Mouse (Mus musculus) embryonic stem cell, embryonic (primary cell): ENCODE measurements around the gene Olfr67.
"Not testable (repeated sequence)": the region's sequence is repeated elsewhere in the genome, so short reads cannot be mapped to it uniquely, and the experiment has no call there.

Experiments
- CTCF ChIA-PET, 4 experiments: fragments of 300-600 bp in 2 of 4; fragments of 350-600 bp in 2 of 4; sonication (Branson Sonifier 250); formaldehyde crosslinking; loops; one replicate each; lab custom pipeline; 2022; ENCODE audit warnings: inconsistent platforms in 2 of 4; lab: Charles Lee
- POLR2A ChIA-PET, 4 experiments: fragments of 300-600 bp in 2 of 4; fragments of 350-600 bp in 2 of 4; sonication (Branson Sonifier 250); formaldehyde crosslinking; loops; one replicate each; lab custom pipeline; 2022; ENCODE audit warnings: antibody characterized with exemption in 4 of 4, inconsistent platforms in 1 of 4; lab: Charles Lee

The Olfr67 gene

GRCm38 (mm10) chr7:103792669-103793388 is 1.2 kb upstream of the Olfr67 start:
- CTCF ChIA-PET, result interaction anchor here in 3 of 4 experiments (0.6 to 1.9 kb wide), 8 partner anchors 14 to 898 kb away, joined by 3 to 7 read pairs (median 6); partner anchors contain the start of gene Olfr570 (in 1 of the 3)
- POLR2A ChIA-PET, result no interaction called here

- CTCF ChIA-PET, result no interaction called here
Observed at GRCm38 (mm10) chr7:103779598-103779997, 12.0 kb downstream of the Olfr67 start, which contains the start of gene Olfr68. TSS of gene Olfr68 (minus strand) at chr7:103779698.

GRCm38 (mm10) chr7:103777652-103778051 is 14.0 kb downstream of the Olfr67 start:
- CTCF ChIA-PET, POLR2A ChIA-PET: not testable (repeated sequence)

More at GRCm38 (mm10) chr7:103779598-103779997, 12.0 kb downstream of the Olfr67 start, which contains the start of gene Olfr68:
- POLR2A ChIA-PET, result no interaction called here

GRCm38 (mm10) chr7:103771494-103771893 is 20.1 kb downstream of the Olfr67 start, which contains the start of gene Olfr69:
TSS of gene Olfr69 (minus strand) at chr7:103771594.
- ChIA-PET POLR2A (no interaction called here), CTCF (no interaction called here)

GRCm38 (mm10) chr7:103767687-103768086 is 23.9 kb downstream of the Olfr67 start:
- POLR2A ChIA-PET, CTCF ChIA-PET: not testable (repeated sequence)

GRCm38 (mm10) chr7:103762212-103762611 is 29.4 kb downstream of the Olfr67 start:
- CTCF ChIA-PET, POLR2A ChIA-PET: not testable (repeated sequence)

GRCm38 (mm10) chr7:103757233-103757632 is 34.4 kb downstream of the Olfr67 start, which contains the start of gene Olfr630:
TSS of gene Olfr630 (minus strand) at chr7:103757333.
- ChIA-PET POLR2A (no interaction called here), CTCF (no interaction called here)

GRCm38 (mm10) chr7:103744843-103745242 is 46.8 kb downstream of the Olfr67 start, which contains the start of gene Olfr629:
TSS of gene Olfr629 (minus strand) at chr7:103744943.
- ChIA-PET CTCF (no interaction called here), POLR2A (no interaction called here)
